Mouse (Mus musculus) heart, postnatal 0 days (tissue): ENCODE data around the gene Rab31.

Source experiments
- CTCF ChIP-seq: IDR thresholded peaks from 2 replicates; pipeline ENCODE4 v1.5.1; 2016; ENCODE audit warnings: antibody characterized with exemption, control low read depth, low read depth
- EP300 ChIP-seq: IDR thresholded peaks from 2 replicates; pipeline ENCODE4 v1.6.1; 2016; ENCODE audit warnings: antibody characterized with exemption, low read depth

DNA sequence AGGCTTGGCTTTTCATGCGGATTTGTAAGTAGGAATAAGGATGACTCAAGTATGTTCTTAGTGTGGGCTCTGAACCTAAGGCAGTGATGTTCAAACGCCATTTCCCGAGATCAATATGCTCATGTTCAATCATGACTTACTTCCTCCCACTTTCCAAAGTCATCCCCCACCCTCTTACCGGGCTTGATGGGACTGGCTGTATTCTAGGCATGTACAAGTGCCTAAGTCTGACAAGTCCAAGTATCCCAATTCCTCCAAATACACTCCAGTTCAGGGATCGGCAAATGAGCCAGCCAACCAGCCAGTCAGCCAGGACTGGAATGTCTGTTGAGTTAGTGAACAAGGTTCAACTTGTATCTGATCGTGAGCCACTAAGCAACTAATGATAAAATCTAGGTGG lies 146.3 kb downstream of the Rab31 start:
- TF ChIP-seq CTCF, result no peak
- TF ChIP-seq EP300, result no peak
